Mouse (Mus musculus) layer of hippocampus, postnatal 36 days (tissue): ENCODE measurements around the gene Pdyn. TPM values are rescaled to one million over a fixed set of nuclear protein-coding genes. Genes with fewer than 3 reads are reported as not detected.
A peak's percentile ranks its signal among the peaks of the same experiment; 100 is the strongest.

Experiments used
- DNase-seq, 2 experiments: peaks; one replicate each; pipeline ENCODE4 v3.0.0; 2022
- total RNA-seq, 2 experiments: library from RNA; stranded (reverse); gene quantifications; 2 replicates each; pipeline ENCODE4 v1.2.3; 2021

Pdyn gene
- 10 to 100 TPM; 13.1 to 14.2 TPM for total RNA-seq

DNA sequence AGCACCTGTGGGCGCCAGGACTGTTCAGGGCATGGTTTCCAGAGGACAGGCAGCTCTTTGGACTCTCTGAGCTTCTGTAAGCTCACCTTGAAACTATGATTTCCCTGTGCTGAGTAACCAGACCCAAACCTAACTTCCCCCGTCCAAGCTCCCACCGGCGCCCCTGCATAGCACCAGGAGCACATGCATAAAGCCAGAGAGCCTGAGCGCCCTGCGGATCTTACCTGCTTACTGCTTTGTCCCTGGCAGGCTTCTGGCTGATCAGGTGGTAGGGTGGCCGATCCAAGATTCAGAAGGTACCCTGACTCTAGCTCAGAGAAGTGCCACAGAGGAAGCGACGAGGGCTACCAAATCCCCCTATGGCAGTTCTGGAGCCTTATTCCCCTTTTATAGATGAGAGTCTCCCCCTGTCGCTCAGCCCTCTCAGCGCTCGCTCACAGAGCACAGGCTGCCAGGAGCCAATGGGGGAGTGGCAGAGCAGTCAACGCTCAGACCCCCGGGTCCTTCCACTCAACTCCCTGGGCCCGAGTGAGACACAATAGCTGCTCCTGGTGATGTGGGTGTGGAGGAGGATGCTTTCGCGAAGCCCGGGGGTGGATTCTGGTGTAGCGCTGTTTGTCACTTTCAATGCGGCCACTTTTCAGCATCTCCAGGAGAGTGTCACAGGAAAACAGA, at the start of gene Pdyn:
Gene Pdyn (minus strand): TSS at position 361 of the 675 bp plus-strand sequence.
- peak; percentile 15 to 24 for DNase-seq

DNA sequence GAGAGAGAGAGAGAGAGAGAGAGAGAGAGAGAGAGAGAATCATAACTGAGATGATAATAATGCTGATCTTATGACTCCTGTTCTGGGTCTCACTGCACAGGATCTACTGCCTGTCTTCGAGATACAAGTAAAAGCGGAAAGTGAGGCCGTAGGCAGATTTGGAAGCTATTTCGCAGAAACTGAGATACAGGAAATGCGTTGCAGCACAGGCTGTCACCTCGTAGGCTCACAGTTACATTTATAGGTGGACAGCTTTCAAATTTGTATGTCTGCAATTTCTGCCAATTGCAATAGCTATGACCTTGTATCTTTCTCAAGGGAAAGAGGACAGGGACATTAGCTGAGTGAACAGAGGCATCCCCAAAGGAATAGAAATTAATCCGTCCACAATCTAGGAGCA, 42.4 kb upstream of the Pdyn start:
- DNase-seq: no peak

DNA sequence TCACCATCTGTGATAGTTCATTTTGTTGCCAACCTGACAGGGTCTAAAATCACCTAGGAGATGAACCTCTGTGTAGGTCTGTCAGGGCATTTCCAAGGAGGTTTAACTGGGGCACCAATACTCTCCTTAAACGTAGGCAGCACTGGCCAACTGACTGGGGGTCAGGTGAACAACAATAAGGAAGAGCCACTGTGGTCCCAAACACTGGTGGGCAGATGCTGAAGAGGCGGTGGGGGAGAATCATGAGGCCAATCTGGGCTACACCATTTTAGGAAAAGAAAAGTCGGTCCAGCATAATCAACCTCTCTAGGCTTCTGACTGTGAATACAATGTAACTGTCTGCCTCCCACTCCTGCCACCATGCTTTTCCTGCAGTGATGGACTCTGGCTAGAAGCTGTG, 40.9 kb upstream of the Pdyn start:
- DNase-seq: peak; percentile 42 to 64

DNA sequence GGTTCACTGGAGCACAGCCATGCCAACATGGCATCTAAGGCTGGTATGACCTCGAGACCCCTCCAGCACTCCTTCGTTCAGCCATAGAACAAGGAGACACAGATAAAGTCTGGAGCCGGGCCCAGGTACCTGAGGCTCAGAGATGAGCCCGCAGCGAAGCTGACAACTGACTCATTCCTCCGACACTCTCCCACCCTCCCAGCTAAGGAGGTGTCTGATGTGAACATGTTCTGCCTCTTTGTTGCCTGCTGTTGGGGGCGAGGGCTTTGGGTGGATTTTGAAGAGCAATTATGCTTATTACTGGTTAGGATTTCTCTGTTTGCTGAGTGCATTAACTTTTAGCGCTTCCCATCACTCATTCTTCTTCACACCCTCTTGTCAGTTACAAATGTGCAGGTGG, 34.4 kb upstream of the Pdyn start:
- no peak for DNase-seq

DNA sequence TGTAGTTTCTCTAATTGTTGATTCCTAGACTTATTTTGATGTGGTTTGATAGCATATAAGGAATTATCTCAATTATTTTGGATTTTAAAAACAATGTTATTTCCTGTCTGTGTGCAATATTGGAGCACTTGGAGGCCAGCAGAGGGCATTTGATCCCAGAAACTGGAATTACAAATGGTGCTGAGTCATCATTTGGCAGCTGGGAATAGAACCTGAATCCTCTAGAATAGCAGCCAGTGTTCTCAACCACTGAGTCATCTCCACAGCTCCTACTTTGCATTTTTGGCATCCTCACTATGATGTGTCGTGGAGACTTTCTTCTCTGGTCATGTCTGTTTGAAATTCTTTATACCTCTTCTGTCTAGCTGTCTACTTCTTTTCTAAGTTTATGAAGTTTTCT, 30.0 kb upstream of the Pdyn start:
- no peak for DNase-seq

DNA sequence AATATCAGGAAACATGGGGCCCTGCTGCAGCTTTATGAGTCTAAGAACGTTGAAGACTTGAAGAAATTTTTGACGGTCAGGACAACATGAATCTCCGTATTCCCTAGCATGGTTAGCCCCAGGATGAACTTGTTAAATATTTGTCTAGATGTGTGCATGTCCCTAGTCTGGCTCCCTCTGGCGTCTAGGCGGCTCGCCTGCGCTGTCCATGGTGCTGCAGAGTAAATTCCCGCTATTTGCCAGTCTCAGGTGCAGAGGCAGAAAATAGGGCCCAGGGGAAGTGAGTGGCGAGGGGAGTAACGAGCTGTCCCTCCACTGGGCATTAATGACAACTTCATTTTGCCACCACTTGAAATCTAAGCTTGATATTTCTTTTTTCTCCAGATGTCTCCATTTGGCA, 16.0 kb upstream of the Pdyn start:
- DNase-seq: peak in 1 of 2 experiments; percentile 18

DNA sequence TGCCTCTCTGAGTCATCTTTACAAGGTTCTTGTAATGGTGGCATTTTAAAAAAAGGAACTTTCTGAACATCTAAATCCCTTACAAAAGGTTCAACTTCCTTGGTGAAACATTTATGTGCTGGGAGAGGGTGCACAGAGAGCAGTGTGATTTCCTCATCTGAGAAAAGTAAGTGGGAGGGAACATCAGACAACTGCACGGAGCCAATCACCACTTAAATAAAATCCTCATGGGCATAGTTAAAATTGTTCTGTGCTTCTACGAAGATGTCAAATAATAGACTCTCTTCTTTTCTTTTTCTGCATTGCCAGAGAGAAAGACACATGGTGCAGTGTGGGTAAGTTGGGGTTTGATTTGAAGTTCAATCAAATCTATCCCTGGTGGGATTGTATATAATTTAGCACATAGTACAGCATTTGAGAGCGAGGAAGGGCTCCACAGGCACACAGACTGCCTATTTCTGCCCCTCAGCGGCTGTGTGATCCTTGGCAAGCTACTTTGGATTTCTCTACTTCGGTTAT, 13.4 kb upstream of the Pdyn start:
- no peak for DNase-seq

DNA sequence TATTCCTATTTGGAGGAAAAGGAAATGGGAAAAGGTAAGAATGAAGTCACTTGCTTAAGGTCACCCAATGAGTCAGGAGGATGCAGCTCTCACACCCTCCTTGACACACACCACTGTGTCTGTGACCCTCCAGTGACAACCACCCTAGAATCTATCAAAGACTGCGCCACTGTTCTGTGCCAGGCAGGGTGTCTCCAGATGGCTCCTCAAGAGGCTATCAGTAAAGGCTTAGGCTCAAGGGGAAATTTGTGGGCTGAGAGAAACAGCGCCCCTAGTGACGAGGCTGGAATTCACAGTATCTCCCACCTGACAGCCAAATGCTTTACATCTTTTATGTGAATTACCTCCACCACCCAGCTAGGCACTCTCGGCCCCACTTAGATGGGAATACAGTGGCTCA, 3.6 kb downstream of the Pdyn start:
- peak in 1 of 2 experiments; percentile 35 for DNase-seq

DNA sequence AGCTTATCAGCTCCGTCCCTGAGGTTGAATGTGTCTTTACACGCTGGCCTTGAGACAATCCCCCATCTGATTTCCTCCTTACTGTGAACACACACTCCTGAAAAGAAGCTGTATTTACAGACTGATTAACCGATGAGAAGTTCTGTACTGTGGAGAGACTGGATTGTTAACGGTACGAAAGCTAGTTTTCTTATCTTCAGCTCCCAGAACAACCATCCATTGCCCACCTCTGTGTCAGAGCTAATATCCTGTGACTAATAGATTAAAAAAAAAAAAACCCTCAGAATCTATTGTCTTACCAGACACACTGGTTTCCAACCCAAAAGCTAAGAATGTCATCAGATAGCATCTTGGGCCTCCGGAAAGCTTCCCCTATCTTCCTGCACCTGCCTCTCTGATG, 5.3 kb downstream of the Pdyn start:
- DNase-seq: no peak

DNA sequence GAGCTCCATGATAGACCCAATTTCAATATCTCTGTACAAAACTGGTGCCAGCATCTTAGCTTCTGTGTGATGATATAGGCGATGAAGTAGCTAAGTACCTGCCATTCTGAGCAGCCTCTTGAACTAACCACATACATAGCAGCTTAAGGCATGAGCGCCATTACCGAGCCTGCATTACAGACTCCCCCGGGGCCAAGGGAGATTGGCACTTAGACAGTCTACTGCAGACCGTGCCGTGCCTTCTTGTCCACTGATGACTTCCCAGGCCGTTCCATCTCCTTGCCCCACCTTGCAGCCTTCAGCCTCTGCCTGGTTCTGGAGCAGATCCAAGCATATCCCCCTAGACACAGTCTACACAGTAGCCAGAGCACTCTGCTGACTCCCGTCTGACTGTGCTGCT, 7.0 kb downstream of the Pdyn start:
- DNase-seq: no peak

DNA sequence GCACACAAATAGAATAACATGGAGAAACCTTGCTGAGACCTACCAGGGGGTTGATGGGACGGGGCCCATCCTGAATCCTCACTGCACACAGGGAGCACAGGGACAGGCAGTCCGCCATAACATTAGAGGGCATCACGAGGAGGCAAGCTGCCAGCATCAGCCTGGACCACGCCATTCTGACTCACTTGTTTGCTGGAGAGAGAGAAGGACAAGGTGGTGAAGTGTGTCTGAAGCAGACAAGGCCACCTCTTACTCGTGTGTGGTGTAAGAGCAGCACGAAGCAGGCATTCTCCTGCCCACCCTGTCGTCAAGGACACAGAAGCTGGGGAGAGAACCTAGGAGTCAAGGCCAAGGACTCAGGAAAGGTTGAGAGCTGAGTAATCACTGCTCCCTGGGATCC, 9.9 kb downstream of the Pdyn start:
- no peak for DNase-seq

DNA sequence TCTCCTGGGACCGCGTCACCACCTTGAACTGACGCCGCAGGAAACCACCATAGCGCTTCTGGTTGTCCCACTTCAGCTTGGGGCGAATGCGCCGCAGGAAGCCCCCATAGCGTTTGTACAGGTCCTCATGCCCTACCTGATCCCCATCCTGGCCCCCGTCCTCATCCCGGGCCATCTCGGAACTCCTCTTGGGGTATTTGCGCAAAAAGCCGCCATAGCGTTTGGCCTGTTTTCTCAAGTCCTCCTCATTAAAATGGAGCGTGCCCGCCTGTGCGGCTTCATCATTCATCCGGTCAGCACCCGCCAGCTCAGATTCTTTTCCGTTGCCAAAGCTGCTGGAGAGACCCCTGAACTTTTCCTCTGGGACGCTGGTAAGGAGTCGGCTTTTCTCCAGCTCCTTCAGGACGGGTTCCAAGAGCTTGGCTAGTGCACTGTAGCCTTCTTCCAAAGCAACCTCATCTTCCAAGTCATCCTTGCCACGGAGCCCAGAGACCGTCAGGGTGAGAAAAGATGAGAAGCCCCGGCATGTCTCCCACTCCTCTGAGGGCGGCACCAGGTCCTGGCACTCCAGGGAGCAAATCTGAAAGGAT, 11.5 kb downstream of the Pdyn start:
- DNase-seq: peak in 1 of 2 experiments; percentile 24

DNA sequence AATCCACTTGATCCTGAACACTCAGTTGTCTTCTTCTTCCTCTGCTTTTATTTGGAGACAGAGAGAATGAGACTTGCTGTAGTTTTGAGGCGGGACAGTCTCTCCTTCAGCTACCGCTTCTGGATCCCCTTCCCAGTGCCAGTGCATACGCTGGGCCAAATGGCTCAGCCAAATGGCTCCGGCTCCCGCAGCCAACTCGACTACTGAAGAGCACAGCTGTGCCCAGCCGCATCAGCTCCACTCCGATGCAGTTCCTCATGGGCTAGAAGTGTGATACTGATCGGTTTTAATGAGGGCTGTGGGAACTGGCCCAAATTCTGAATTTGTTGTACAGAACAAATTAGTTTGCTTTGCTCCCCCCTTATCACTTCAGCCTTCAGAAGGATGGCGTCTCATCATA, 12.7 kb downstream of the Pdyn start:
- peak; percentile 51 to 65 for DNase-seq

DNA sequence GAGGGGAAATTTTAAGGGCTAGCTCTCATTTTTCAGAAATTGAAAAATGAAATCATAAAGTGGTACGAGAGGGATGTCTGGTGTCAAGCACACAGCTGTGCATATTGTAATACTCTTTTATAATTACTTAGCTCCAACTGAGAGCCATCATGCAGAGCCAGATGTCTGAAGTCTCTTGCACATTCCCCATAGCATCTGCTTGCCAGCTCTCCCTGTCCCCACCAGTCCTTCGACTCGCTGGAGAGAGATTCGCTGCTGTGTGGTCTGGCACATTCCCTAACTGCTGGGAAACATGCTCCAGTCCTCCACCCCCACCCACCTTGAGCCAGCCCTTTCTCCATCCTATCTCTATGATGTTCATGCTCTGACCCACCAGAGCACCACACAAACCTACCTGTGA, 15.6 kb downstream of the Pdyn start:
- no peak for DNase-seq

DNA sequence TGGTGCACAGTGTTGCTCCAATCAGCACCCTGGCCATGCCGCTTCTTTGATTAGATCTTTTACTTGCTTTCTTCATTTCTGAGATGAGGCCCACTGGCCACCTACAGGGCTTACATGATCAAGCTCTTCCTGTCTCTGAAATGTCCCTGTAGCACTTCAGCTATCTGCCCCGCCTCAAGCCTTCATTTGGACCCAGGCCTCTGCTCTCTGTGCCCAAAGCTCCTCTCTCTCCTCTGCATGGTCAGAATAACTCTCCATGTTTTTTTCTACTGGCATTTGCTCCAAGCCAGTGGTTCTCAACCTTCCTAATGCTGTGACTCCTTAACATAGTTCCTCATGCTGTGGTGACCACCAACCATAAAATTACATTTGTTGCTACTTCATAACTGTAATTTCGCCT, 19.4 kb downstream of the Pdyn start:
- DNase-seq: no peak

DNA sequence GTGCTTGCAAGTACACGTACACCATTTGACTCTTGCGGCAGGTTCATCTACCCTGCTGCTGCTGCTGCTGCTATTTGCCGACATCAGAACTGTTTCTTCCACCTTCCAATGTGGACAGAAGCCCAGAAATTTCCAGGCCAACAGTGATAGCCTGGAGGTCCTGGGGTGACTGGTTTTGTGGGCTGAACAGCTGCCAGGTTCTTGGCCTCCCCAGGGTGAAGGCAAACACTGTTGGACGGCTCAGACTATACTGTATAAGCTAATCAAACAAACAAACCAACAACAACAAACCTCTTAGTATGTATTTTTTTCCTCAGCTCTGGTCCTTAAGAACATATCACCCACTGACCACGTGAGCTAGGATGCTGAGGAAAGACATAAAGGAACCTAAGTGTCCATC, 20.6 kb downstream of the Pdyn start:
- no peak for DNase-seq

DNA sequence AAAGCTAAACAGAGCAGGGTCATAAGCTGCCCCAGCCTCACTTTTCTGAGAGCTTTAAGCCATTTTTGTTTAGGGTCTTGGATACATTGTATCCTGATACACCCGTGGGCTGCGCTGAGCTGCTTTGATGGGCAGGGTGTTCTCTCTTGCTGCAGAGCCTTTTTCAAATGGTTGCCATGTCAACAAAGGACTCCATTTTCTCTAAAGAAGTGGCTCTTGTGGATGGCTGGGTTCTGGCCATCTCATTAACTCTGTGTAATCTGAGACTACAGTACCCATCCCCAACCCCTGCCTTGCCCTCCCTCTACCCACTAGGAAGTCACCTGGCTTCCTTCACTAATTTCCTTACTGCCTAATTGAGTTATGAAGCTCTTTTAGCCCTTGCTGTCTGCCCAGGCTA, 22.0 kb downstream of the Pdyn start:
- no peak for DNase-seq

DNA sequence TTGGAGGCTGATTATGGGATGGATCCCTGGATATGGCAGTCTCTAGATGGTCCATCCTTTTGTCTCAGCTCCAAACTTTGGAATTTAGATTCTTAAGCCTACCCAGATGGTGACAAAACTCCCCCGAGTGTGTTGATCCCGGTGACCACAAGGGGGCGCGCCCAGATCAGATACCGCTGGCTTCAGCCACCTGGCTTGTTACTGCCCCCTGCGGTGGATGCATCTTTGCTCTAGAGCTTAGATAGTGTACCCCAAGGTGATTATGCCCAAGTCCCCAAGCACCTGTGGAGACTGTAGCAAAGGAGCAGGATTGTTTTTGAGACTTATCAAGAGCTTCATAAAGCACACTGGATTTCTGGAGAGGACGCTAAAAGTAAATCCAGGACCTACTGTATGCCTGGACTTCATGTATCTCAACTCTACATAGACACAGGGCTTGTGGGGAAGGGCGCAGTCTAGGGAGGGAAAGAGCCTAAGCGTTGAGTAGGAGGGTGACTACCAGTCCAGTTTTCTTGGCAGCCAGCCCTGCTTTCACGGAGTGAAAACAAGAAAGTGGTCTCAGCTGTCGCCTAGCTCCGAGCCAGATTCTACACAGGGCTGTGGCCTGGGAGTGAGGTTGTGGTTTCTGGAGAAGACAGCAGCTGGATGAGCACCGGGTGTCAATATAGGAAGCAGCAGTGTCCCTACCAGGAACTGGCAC, 24.6 kb downstream of the Pdyn start:
- DNase-seq: peak; percentile 77 to 78

DNA sequence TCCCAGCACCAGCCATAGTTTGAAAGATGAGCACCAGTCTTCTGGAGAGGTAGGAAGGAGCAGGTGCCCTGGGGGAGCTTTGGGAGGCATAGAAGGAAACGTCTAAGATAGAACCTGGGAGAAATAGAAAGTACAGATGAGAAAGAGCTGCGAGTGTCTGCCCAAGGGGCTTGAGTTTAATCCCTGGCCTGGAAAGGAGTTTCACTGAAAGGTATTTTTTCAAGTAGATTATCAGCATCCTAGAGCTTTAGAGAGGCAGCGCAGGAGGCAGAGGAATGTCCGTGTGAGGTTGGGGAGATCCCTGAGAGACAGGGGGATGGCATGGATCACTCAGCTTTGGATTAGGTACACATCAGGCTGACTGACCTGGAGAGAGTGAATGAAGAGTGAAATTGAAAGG, 27.7 kb downstream of the Pdyn start:
- DNase-seq: no peak

DNA sequence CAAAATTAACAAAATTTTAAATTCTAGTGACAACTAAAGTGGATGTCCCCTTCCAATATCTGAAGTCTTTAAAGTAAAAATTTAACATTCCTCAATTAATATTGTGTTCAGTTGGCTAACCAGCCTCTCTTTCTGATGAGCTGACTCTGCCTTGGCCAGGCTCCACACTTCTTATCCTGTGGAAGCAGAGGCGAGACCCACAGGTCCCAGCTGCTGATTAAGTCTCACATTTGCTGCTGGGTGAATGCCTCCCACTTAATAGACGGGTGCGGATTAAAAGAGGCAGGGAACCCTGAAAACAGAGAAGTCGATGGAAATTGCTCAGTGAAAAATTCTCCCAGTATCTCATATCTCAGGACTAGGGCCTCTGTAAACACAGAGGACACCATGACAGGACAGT, 37.2 kb downstream of the Pdyn start:
- DNase-seq: no peak

DNA sequence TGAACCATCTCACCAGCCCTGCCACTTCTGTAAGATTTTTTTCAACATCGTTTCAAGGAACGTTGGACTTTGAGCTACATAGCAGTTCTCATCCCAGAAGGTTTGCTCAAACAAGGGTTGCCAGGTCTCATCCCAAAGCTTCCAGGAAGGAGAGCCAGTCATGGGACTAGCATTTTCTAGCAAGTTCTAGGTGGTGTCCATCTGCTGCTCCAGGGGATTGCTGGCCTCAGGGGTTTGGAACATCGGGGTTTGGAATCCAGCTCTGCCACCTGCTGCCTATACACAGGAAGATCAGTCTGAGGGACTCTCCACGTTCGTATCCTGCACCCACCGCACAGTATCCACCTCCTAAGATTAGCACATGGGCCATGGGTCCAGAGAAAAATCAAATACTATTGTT, 39.6 kb downstream of the Pdyn start:
- DNase-seq: no peak

DNA sequence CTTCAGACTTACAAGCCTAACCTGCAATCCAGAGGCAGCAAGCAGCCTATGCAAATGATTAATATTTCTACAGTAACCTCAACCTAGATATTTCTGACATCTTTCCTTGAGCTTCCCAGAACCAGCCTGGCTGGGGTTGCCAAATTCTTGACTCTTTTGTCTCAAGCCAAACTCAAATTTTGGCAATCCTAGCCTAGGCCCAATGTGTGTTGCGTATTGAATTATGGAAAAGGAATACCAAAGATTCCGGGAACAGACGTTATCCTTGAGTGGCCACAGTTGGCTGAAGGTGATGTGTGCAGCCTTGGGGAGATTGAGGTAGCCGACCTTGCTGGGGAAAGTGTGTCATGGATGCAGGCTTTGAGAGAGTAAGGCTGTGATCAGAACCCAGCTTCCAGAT, 40.8 kb downstream of the Pdyn start:
- DNase-seq: no peak

DNA sequence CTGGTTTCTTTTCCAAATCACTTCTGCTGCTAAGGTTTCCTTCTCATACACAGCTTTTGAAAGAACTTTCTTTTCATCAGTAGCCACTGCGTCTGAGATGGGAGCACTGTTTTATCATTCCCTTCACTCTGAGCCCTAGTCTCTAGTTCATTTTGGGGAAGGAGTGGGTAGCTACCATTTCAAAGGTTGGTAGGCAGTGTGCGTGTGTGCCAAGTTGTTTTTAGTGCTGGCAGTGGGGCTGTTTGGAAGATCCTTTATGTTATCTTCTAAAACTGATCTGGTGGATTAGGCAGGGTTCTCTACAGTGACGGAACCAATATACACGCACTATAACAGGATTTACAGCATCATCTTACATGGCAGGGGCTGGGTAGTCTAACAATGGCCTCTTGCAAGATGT, 44.6 kb downstream of the Pdyn start:
- no peak for DNase-seq
